Mouse (Mus musculus) heart, postnatal 0 days (tissue): ENCODE results near the gene Ccnyl1.

Source experiments
- CTCF ChIP-seq: IDR thresholded peaks from 2 replicates; pipeline ENCODE4 v1.5.1; 2016; ENCODE audit warnings: antibody characterized with exemption, control low read depth, low read depth
- EP300 ChIP-seq: IDR thresholded peaks from 2 replicates; pipeline ENCODE4 v1.6.1; 2016; ENCODE audit warnings: antibody characterized with exemption, low read depth

GRCm38 (mm10) chr1:64644513-64644912 lies 45.7 kb upstream of the Ccnyl1 start:
- TF ChIP-seq CTCF, result no peak
- TF ChIP-seq EP300, result no peak
